Mouse (Mus musculus) CD4-positive helper T cell, adult 2 months (primary cell): Measurements from ENCODE around the gene Abcc9.
"Not testable (repeated sequence)": the region's sequence is repeated elsewhere in the genome, so short reads cannot be mapped to it uniquely, and the experiment has no call there.

Source experiments
- DNase-seq: peaks from one replicate; pipeline ENCODE4 v3.0.0-alpha.2; 2012; ENCODE audit warnings: low read depth, missing footprints, low spot score

Abcc9 gene

DNA sequence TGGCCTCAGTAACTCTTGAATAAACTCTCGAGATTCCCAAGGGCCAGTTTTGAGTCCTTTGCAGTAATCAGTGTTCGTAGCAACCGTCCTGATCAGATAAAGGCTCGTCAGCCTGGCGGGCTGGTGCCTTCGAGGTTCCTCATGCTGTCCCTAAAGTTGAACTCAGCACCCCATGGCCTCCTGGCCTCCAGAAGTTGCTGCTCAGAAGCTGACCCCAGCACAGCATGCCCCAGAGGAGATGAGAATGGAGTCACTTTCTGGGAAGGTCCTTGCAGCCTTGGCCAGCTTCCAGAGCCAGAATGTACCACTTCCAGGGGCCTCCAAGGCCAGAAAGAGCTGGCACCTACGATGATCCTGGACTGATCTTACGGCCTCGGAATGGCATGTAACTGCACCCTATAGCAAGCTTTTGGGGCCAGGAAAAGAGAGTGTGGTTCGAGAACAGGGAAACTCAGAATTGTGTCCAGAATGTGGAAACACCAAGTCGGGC is 1.4 kb upstream of the Abcc9 start:
- DNase-seq, result no peak

DNA sequence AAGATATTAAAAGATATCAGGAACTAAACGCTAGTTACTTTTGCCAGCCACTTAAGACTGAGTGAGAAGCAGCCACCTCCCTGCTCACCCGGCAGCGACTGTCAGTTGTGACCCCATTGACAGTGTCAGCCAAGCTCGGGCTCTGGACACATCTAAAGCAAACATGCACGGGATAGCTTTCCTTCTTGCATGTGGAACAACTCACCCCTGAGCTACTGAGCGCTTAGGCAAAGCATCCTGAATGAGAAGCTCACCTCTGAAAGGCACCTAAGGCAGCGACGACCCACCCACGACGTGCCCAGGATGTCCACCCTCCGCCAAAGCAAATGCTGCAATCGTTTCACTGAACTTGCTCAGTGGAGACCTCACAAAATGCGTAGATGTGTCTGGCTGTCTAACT is 954 bp downstream of the Abcc9 start:
- DNase-seq, result no peak

DNA sequence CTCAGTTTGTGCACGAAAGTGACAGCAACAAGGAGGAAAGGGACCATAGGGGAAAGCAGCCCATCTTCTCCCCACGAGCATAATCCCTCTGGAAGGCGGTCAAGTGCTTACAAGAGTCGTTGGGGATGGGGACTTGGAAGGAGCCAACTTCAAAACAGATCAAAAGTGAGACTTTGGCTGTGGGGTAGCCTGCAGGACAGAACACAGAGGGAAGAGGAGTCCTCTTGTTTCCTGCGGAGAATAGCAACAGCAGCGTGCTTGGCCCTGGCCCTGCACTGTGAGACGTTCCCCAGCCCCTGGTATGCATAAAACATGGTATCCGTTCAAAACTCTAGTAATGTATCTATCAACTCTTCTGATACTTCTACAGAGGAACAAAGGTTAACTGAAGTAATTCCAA is 1.4 kb downstream of the Abcc9 start:
- DNase-seq, result no peak

DNA sequence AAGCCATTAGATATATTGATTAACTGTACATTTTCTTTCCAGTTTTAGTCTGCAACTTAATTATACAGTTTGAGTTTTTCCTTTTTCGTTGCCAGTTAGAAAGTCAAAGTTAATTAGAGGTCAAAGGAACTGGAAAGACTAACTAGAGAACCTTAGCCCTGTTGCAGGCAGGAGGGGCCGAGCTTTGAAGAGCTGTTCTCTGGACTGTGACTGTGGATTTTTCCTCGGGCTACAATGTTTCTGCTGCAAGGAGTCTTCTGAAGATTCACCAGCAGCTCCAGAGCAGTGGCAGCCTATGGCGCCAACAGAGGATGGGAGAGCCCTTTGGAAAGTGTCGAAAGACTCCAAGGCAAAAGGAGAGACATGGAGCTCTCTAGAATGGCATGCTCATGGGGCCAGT is 10.0 kb downstream of the Abcc9 start:
- no peak for DNase-seq

DNA sequence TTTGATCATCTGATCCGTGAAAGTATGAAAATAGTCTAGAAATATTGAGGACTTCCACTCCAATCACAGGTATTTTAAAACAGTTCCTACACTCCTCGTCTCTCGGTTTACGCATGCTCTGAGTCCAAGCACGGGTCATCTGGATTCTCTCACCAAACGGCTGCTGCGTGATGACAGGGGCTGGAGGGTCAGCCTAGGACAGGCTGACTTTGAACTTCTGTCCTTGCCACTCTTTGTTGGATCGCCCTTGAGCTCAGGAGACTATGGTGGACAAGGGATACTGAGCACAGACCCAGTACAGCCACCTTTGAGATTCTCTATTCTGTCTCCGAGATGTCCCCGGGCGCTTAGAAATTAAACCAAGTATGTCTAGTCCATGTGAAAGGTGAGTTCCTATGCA is 12.4 kb downstream of the Abcc9 start:
- no peak for DNase-seq

DNA sequence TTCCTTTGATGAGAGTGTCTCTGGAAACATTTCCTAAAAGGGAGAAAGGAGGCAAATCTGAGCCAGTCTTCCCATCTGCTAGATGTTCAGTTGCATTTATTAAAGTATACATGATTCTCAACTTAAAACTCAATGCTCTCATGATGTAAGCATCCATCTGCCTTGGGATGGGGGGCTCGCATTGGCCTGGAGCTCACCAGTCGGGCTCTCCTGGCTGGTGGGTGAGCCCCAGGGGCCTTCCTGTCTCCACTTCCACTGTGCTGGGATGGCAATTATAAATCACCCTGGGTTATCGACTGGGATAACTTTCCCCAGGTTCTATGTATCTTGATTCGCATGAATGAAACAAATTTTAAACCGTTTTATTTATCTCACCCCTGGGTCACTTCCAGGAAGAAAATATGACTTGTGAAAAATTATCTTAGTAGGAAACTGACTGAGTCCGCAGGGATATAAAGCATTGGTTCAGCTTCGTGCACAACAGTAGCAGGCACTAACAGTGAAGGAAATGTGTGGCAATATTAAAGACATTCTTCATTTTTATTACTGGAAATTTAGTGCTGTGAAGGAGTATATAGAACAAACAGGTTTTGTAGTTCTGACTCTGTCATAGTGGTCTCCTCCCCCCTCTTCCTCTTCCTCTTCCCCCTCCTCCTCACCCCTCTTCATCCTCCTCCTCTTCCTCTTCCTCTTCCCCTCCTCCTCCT is 19.0 kb downstream of the Abcc9 start:
- no peak for DNase-seq

DNA sequence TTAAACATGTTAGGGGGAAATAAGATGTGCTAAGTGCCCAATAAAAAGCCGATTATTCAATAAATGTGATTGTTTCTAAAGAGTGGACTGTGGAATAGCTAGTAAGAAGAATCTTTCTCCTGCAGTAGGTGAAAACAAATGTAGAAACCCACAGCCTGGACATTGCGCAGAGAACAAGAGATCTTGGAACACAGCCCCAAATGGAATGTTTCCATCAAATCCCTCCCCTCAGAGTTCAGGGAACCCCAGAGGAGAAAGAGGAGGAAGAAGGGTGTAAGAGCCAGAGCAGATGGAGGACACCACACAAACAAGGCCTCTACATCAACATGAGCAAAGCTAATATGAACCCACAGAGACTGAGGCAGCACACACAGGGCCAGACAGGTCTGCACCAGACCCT is 32.1 kb downstream of the Abcc9 start:
- no peak for DNase-seq

DNA sequence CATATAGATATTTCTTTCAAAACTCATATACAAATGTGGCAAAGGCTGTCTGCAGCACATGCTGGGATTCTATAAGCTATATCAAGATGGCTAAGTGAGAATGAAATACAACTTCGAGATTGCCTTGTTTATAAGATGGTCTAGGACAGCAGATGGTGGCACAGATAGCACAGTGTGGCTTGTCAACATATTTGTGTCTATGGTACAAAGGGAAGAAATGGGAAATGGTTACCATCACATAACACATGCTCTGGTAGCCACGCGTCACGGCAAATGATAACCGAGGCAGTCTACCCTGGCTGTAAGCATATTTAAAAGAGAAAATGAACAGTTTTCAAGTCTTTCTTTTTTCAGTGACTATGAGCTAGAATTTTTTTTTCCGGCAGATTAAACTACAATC is 32.8 kb downstream of the Abcc9 start:
- no peak for DNase-seq

DNA sequence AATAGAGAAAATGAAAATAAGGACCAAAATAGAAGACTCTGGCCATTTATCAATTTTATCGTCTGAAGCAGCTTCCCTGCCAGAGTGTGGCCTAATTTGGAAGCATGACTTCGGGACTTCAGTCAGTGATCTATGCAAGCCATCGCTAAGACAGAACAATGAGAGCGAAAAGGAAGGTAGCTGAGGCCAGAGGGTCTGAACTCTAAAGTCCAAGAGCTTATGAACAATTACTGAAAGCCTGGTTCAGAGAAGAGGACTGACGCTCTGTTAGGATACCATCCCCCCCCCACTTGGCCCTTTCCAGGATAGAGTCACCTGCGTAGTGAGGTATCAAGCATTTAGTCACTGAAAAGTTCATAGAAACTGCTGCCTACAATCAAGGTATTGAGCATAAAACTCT is 33.3 kb downstream of the Abcc9 start:
- DNase-seq, result no peak

DNA sequence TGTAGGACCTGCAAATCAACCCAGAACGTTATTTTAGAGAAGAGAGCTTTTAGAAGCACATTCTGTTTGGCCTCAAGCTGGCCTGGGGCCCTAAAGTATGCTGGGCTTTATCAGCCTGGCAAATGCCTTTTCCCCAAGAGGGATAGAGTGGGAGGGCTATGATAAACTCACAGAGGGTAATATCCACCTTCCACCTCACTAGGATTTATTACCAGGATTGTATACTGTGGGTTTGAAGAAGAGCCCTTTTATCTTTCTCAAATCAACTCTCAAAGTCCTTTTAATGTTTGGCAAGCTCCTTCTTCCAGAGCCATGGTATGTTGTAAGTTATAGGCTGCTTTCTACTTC is 33.7 kb downstream of the Abcc9 start:
- DNase-seq, result no peak

DNA sequence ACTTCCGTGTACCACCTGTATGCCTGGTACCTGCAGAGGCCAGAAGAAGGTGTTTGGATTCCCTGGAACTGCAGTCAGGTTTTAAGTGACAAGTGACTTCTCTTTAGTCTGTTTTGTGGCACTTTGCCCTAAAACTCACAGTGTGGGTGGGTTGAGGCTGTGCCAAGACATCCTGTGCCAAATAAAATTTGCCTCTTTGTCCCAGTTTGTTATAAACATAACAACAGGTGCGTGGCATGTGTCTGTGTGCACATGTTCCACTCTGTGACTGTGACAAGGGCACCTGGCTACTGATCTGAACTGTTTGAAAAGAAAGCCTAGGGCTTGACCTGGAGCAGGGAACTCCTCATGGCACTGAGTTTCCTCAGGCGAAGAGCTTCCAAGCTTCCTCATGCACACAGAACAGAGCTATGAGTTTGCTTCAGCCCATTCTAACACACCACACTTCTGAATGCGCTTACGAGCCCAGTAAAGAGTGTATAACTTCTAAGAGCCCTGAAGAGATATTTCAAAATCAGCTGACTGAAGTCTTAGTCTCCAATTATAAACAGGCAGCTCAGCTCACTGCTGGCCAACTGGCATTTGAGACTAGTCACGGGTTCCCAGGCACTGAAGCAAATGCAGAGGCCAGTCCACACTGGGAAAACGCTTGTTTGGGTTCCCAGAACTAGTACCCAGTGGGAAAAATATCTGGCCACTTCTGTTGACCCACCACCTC is 34.3 kb downstream of the Abcc9 start:
- DNase-seq, result no peak

DNA sequence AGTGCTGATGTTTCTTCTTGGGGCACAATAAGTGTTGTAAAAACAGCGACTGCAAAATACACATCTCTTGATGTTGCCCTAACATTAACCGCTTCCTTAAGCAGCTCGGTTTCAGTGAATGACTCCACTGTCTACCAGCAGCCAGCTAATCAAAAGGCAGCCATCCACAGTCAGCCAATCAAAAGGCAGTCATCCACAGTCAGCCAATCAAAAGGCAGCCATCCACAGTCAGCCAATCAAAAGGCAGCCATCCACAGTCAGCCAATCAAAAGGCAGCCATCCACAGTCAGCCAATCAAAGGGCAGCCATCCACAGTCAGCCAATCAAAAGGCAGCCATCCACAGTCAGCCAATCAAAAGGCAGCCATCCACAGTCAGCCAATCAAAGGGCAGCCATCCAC is 40.1 kb downstream of the Abcc9 start:
- DNase-seq, result not testable (repeated sequence)

DNA sequence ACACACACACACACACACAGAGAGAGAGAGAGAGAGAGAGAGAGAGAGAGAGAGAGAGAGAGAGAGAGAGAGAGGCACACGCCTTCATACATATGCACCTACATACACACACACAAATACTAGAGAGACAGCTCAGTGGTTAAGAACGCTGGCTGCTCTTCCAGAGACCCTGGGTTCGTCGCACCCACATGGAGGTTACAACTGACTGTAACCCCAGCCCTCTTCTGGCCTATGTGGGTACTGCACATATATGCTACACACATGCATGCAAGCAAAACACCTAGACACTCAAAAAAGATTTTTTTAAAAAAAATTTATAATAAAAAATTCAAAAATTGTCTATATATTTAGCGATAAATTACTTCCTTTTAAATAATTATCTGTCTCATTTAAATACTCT is 43.1 kb downstream of the Abcc9 start:
- DNase-seq, result peak; percentile 37

DNA sequence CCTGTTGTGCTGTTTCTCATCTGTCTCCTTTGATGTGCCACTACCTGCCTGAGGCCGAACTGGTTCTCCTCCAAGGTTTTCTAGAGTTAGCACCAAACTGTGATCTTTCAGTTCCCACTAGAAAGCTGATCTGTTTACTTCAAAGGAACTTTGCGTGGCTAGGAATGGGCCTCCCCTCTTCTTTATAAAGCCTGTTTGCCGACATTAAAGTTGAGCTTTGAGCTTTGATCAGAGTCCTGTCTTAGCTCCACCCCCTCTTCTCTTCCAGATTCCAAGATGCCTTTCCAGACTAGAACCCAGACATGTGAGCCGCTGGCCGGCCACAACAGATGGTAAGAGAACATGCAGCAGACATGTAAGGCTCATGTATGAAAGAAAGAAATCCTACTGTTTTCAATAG is 47.6 kb downstream of the Abcc9 start:
- no peak for DNase-seq

DNA sequence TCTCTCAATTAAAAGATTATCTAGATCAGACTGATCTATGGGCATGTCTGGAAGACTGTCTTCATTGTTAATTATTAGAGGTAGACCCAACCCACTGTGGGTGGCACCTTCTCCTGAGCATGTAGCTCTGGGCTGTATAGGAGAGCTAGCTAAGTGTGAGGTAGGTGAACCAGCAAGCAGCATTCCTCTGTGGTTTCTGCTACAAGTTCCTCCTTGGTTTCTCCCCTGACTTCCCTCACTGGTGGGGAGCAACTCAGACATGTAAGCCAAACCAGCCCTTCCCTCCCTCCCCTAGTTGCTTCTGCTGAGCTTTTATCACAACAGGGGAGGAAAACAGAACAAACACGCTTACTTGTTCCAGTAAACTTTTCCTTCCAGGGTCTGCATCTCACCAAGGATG is 49.9 kb downstream of the Abcc9 start:
- DNase-seq, result no peak

DNA sequence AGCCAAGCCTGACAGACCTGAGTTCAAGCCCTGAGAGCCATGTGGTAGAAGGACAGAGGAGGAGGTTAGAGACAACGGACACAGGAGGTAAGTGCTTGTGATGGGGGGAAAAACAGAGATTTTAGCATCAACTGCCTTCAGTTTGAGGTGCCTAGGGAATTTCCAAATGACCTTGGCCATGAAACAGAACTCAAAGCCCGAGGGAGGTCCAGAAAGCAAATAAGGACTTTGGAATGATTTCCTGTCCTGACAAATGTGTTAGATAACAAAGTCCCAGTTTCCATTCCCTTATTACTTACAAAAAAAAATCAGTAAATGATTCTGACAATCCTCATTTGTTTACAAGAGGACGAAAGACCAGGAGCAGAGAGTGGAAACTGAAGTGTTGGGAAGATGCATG is 52.8 kb downstream of the Abcc9 start:
- no peak for DNase-seq

DNA sequence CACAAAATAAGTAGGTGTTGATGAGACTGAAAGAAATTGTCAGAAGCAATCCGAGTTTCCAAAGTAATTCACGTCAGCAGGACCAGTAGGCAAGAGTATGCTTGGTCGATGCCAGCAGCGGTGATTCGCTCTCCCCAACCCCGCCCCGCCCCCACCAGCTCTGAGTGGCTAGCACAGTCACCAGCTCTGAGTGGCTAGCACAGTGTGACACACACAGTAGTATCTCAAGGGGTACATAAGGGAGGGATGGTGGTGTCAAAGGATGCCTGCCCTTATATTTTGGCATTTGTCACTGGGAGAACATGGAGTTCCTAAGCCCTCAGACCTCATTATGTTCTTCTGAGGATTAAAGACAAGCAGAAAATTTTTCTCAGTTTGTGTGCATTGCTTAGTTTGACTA is 56.6 kb downstream of the Abcc9 start:
- DNase-seq, result no peak

DNA sequence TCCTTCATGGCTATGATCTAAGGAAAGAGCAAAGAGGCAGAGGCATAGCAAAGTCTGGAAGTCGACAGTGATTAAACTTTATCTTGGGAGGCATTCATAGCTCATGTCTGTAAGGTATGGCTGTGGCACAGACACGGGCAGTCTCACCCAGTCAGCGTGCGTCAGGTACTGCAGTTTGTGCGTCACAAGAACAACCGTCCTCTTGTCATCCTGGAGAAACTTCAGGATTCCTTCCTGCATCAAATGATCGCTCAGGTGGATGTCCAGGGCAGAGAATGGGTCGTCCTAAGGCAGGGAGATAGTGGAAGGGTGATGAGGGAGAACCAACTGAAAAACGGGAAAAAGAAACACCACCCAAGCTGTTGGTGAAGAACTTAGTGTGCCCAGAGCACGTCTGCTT is 62.8 kb downstream of the Abcc9 start:
- DNase-seq, result no peak

DNA sequence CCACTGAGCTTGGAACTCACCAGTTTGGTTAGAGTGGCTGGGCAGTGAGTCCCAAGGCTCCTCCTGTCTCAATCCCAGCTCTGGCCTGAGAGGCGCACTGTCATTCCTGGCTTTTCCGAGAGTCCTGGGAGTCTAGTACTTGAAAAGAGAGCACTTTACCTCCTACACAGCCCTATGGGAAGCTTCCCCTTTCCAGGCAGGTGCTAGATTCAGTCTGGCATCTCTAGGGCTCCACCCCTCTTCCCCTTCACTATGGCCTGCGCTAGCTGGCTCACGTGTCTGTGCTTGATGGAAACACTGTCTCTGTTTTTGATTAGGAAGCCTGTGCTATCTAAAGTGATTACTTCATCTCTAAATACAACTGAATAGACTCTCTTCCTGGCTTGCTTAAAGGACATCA is 66.5 kb downstream of the Abcc9 start:
- no peak for DNase-seq

DNA sequence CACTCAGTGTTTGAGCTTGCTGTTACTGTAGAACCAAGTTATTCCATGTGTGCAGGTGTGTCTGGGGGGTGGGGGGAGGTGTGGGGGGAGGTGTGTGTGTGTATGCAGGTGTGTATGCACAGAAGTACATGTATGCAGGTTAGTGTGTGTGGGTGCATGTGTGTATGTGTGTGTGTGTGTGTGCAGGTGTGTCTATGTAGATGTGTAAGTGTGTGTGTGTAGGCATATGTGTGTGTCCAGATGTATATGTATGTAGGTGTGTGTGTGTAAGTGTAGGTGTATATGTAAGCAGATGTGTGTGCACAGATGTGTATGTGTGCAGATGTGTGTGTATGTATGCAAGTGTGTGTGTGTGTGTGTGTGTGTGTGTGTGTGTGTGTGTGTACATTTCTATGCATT is 66.9 kb downstream of the Abcc9 start:
- no peak for DNase-seq

DNA sequence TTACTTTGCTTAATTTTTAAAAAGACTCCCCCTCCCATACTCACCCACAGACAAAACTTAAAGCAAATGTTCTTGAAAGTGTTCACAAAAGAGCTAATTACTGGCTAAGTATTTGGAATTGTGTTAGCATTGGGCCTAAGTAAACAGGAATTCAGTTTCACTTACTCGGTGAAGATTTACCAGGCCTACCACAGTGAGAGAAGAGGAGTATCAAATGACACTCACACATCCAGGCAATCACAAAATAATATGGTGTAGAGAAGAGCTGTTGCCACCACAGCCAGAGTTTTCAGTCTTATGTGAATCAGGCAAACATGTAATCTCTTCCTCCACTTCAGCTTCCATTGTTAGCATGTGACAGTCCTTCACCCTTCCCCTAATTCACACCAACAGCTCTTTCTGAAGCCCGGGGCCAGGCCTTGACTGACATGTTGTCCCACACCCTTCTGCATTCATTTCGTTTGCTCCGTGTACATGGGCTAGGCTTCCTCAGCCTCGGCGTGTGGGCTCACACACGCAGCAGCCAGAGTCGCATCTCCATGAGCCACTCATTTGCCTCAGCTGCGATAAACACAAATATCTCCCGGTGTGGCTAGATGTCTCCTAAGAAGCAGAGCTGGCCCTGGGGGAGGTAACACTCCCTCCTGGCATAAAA is 67.5 kb downstream of the Abcc9 start:
- no peak for DNase-seq

DNA sequence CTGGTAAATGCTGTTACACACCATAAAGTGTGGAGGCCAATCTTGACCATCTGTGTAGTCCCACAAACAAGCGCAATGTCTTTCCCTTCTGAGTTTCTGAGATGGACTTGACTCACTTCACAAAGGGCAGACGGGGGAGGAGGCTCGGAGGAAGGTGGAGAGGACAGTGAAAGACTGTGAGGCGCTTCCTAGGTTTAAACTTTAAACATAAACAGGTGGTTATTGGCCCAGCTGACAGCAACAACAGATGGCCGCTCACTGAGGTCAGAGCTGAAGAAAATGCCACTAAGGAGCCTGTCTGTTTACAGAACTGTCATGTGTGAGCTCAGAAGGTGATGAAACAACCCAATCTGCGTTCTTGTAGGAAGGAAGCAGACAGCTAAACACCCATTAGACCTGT is 78.8 kb downstream of the Abcc9 start:
- no peak for DNase-seq

DNA sequence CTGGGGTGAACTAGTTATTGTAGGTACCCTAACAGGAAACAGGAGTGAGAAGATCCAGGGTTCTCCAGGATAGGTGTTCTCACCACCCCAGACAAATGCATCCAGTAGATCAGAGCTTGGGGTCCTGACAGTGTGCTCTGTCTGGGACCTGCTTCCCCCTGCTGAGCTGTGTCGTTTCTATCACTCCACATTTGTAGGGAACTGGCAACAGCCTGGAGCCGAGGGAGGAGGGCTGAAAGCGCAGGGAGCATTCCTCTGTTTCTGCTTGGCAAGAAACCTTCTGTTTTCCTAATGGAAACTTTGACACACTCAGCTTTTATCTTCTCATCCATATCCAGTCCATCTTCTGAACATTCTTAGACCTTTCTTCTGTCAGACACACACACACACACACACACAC is 85.5 kb downstream of the Abcc9 start:
- DNase-seq, result no peak
